Mouse (Mus musculus): Measurements from ENCODE around the gene Tmem259.

DNA sequence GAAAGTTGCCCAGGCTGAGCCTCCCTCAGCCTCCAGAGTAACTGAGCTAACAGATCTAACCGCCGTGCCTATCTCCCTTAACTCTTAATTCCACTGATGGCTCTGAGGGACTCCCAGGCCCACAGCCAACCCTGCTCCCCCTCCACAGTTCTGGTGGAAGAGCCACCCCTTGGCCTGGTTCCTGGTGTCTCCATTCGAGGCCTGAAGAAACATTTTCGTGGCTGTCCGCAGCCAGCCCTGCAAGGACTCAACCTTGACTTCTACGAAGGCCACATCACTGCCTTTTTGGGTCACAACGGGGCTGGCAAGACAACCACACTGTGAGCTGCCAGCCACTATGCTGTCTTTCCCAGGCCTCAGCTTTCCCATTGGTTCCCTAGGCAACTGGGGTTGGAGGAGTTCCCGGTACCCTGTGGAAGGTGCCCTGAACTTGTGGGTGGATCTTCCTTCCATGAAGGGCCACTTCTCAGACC lies 20.1 kb upstream of the Tmem259 start:
- no peak for TF ChIP-seq MAX (IDR thresholded peaks at IDR 0.05)
- no peak for TF ChIP-seq CTCF (IDR thresholded peaks at IDR 0.05; ENCODE audit: control insufficient read depth, insufficient read depth, insufficient read length)
- TF ChIP-seq USF1 (IDR thresholded peaks at IDR 0.05; ENCODE audit: low read depth): no peak
- no peak for TF ChIP-seq MYOG (IDR thresholded peaks at IDR 0.05; ENCODE audit: control insufficient read depth, extremely low read depth, insufficient read length)

All from C2C12 (cell line).